In genomic region chr4:155368684-155369083, GRCm38 (mm10) we compare ENCODE assay signal across 9 mouse cellular contexts. TPM values are rescaled to one million over a fixed set of nuclear protein-coding genes. Genes with fewer than 3 reads are reported as not detected.
A peak's percentile ranks its signal among the peaks of the same experiment; 100 is the strongest.
DNase-seq lines count a peak whose midpoint lies in the region; ATAC-seq and TF ChIP-seq lines count a peak whose summit lies in the region.
"Had no signal": no experiment of that assay in that cellular context is flagged by ENCODE, and none has a peak within 500 bp of the region (broad histone marks: within the 10 kb centered on the region; RNA-seq: fewer than 3 reads in every experiment).

No protein-coding gene starts in this region.

- no peak for TF ChIP-seq POLR2A in MEL (IDR thresholded peaks at IDR 0.05; ENCODE audit: control insufficient read depth in 1 of 2, insufficient read depth in 1 of 2, low read depth in 1 of 2, low read length in 2 of 2, poor library complexity in 1 of 2)

- peak; percentile 53 to 60 for DNase-seq in B cell, adult 2 months
- peak; percentile 55 for DNase-seq in MEL (ENCODE audit: low read depth, low spot score)
- DNase-seq in cerebellum, adult 9-10 months, result peak; percentile 95
- DNase-seq in gastrocnemius, postnatal 10 days, result peak; percentile 83
- peak; percentile 66 to 74 for DNase-seq in layer of hippocampus, adult 8-10 months (ENCODE audit: low spot score in 2 of 2)
- DNase-seq in lung, postnatal 36 days, result peak; percentile 83
- peak; percentile 16 to 56 for DNase-seq in spleen, adult 18-20 months

- H3K4me1 ChIP-seq in MEL (ENCODE audit: control insufficient read depth in 1 of 2, insufficient read depth in 2 of 2, low read length in 2 of 2), result no peaks in the 10 kb centered on the region
- H3K4me1 ChIP-seq: heart, embryonic 15.5 days had no signal

- no peaks in the 10 kb centered on the region for H3K36me3 ChIP-seq in MEL (ENCODE audit: control insufficient read depth in 1 of 2, insufficient read depth in 2 of 2, low read length in 2 of 2)
- H3K36me3 ChIP-seq: heart, embryonic 15.5 days had no signal

- peak; percentile 79 to 95 (median 85) for TF ChIP-seq CTCF in MEL (IDR thresholded peaks at IDR 0.05 in 2 of 3, conservative IDR thresholded peaks at IDR 0.05 in 1 of 3; ENCODE audit: control insufficient read depth in 1 of 3, insufficient read depth in 1 of 3, low read depth in 2 of 3, low read length in 3 of 3, poor library complexity in 1 of 3, severe bottlenecking in 1 of 3)

- no peaks in the 10 kb centered on the region for H3K79me2 ChIP-seq in MEL (ENCODE audit: control insufficient read depth, insufficient read depth, low read length, poor library complexity)

- no peak for ATAC-seq in inflammation-experienced regulatory T-cells, adult 6 months

- peak; percentile 72 for TF ChIP-seq RAD21 in MEL (IDR thresholded peaks at IDR 0.05; ENCODE audit: low read depth, low read length)

- H3K27ac ChIP-seq in MEL (ENCODE audit: control insufficient read depth, low read depth, low read length), result no peak overlapping the region
- H3K27ac ChIP-seq: heart, embryonic 15.5 days had no signal

- H3K9ac ChIP-seq in MEL (ENCODE audit: control insufficient read depth, low read depth, low read length, poor library complexity, severe bottlenecking), result no peak overlapping the region
- H3K9ac ChIP-seq: heart, embryonic 15.5 days had no signal

- peaks cover 0 to 10% of the 10 kb centered on the region in 2 experiments; a peak in 2 of 4 replicates for H3K27me3 ChIP-seq in MEL (ENCODE audit: control insufficient read depth in 1 of 2, insufficient read depth in 2 of 2, low read length in 2 of 2)

- no peaks in the 10 kb centered on the region for H3K9me3 ChIP-seq in MEL (replicated peaks; ENCODE audit: insufficient read depth, low read length)
- H3K9me3 ChIP-seq: heart, embryonic 15.5 days had no signal

- no peak for TF ChIP-seq EP300 in MEL (IDR thresholded peaks at IDR 0.05; ENCODE audit: low read depth in 1 of 2, low read length in 2 of 2)

- no peak overlapping the region for H3K4me3 ChIP-seq in MEL (ENCODE audit: control insufficient read depth in 1 of 2, insufficient read depth in 1 of 2, low read depth in 2 of 2, low read length in 2 of 2)
- H3K4me3 ChIP-seq: heart, embryonic 15.5 days had no signal

TF ChIP-seq in MEL, 35 proteins besides CTCF, POLR2A, EP300 and RAD21:
- TF ChIP-seq BHLHE40 (IDR thresholded peaks at IDR 0.05; ENCODE audit: borderline replicate concordance, low read depth, low read length) (no peak), ZC3H11A (IDR thresholded peaks at IDR 0.05; ENCODE audit: low read depth, low read length) (peak; percentile 47; the same call in 1 of the 2 replicates), SMC3 (IDR thresholded peaks at IDR 0.05; ENCODE audit: low read depth, low read length) (peak; percentile 74)

RNA-seq across cellular contexts. Expression of gene Prkcz, which starts 7.5 kb away (rescaled TPM):
- 0.12 TPM in 1 of 2 replicates, not detected in the other for total RNA-seq in MEL (2012; rRNA removed)
- under 1 TPM in 1 of 2 experiments, not detected in 1; 0.92 TPM for polyA plus RNA-seq in MEL (2012; ENCODE audit: insufficient read depth in 1 of 2, insufficient read length in 2 of 2, low read depth in 1 of 2, low replicate concordance in 2 of 2, missing spikeins in 1 of 2)
- total RNA-seq in gastrocnemius, postnatal 10 days (2021), result 1 to 10 TPM; 2.6 to 3.0 TPM
- total RNA-seq in layer of hippocampus, adult 8-10 months (2022), result 100 to 1,000 TPM; 144 to 189 (median 169) TPM
- 10 to 100 TPM in 2 of 3 experiments, 1 to 10 TPM in 1; 9.8 to 14.1 (median 11.4) TPM for polyA plus RNA-seq in inflammation-experienced regulatory T-cells, adult 6 months (2017; shearing (Covaris generic))

RNA-seq across cellular contexts. Expression of gene Gabrd, which starts 29.2 kb away (rescaled TPM):
- total RNA-seq in MEL (2012; rRNA removed), result 0.42 and 0.50 TPM in 2 replicates
- polyA plus RNA-seq in MEL (2012; ENCODE audit: insufficient read depth in 1 of 2, insufficient read length in 2 of 2, low read depth in 1 of 2, low replicate concordance in 2 of 2, missing spikeins in 1 of 2), result 1 to 10 TPM in 1 of 2 experiments, not detected in 1; 1.1 TPM
- total RNA-seq in gastrocnemius, postnatal 10 days (2021), result under 1 TPM; 0.81 to 0.96 TPM
- total RNA-seq in layer of hippocampus, adult 8-10 months (2022), result 10 to 100 TPM; 23.0 to 25.0 (median 24.7) TPM
- 1 to 10 TPM in 1 of 3 experiments, not detected in 2; 1.1 TPM for polyA plus RNA-seq in inflammation-experienced regulatory T-cells, adult 6 months (2017; shearing (Covaris generic))
- polyA plus RNA-seq: heart, embryonic 15.5 days had no signal

RNA-seq across cellular contexts. Expression of gene Cfap74, which starts 40.3 kb away (rescaled TPM):
- 0.33 and 0.39 TPM in 2 replicates for total RNA-seq in MEL (2012; rRNA removed)
- 1 to 10 TPM in 1 of 2 experiments, not detected in 1; 1.0 TPM for polyA plus RNA-seq in MEL (2012; ENCODE audit: insufficient read depth in 1 of 2, insufficient read length in 2 of 2, low read depth in 1 of 2, low replicate concordance in 2 of 2, missing spikeins in 1 of 2)
- 1 to 10 TPM; 1.2 TPM for total RNA-seq in gastrocnemius, postnatal 10 days (2021)
- 10 to 100 TPM; 11.0 to 16.5 (median 15.2) TPM for total RNA-seq in layer of hippocampus, adult 8-10 months (2022)
- 1 to 10 TPM in 2 of 3 experiments, under 1 TPM in 1; 0.47 to 3.1 (median 3.1) TPM for polyA plus RNA-seq in inflammation-experienced regulatory T-cells, adult 6 months (2017; shearing (Covaris generic))

Comparison
In these comparisons a context has a peak if more than half of its experiments do, and no peak if none do; other contexts are left out.
1. DNase-seq: peak in every context shown above with its lines; median percentile 95 in cerebellum, adult 9-10 months; 83 in gastrocnemius, postnatal 10 days; 83 in lung, postnatal 36 days; 70 in layer of hippocampus, adult 8-10 months; 56 in B cell, adult 2 months; 55 in MEL; 36 in spleen, adult 18-20 months.
2. RNA of gene Prkcz, which starts 7.5 kb away (total RNA-seq): 144 to 189 TPM in layer of hippocampus, adult 8-10 months; 2.6 to 3.0 TPM in gastrocnemius, postnatal 10 days and 0.12 TPM in MEL; every median in the first group is over 10 times any median in the second.
3. RNA of gene Gabrd, which starts 29.2 kb away (total RNA-seq): 23.0 to 25.0 TPM in layer of hippocampus, adult 8-10 months; 0.81 to 0.96 TPM in gastrocnemius, postnatal 10 days and 0.42 to 0.50 TPM in MEL; every median in the first group is over 10 times any median in the second.